Mouse (Mus musculus): Measurements from ENCODE around the gene Olfr1402. TPM values are rescaled to one million over a fixed set of nuclear protein-coding genes. Genes with fewer than 3 reads are reported as not detected.
A peak's percentile ranks its signal among the peaks of the same experiment; 100 is the strongest.

The Olfr1402 gene
- total RNA-seq (2021) = not detected in 2 replicates
- long read RNA-seq = 0 reads

DNA sequence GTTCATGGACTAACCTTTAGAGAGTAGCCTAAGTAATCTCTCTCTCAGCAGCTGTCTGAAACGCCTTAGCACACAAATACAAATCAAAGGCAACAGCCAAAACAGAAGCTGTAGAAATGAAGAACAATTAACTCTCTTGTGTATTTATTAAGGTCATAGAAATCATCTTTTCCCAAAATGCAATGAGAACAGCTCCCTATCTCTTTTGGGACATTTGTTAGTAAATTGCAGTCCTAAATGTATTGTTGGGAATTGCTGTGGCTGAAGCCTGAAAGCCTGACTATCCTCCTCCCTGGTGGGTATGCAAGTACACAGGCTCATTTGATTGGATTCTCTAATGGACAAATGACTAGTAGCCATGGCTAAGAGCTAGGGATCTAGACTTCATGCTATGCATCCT lies at the start of gene Olfr1402:
Gene Olfr1402, minus strand, starts transcription at position 101 of the 400 bp plus-strand sequence.
- DNase-seq = no peak

DNA sequence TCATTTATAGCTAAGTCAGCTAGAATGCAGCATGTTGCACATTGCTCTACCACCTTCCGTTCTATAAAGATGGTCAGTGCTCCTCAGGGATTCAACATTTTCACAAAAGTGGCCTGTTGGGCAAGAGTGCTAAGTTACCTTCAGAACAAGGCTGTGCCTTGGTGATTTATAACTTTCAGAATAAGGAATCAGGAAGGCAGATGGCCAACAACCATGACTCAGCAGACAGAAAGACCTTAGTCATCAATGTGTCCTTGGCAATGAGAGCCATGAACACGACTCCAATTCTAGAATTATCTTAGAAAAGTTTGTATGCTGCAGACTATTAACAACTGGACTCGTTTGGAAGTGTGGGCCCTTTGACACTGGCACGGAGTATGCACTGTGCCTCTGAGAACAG lies 33.5 kb upstream of the Olfr1402 start:
- DNase-seq = peak; percentile 66

DNA sequence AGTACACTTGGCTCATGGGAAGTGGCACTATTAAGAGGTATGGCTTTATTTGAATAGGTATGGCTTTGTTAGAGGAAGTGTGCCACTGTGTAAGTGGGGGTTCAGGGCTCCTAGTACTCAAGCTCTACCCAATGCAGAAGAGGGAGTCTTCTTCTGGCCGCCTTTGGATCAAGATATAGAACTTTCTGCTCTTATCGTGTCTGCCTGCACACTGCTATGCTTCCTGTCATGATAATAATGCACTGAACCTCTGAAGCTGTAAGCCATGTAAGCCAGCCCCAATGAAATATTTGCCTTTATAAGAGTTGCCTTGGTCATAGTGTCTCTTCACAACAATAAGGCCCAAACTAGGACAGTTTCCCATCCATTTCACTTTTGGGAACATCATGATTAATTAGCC lies 16.8 kb upstream of the Olfr1402 start:
- no peak for DNase-seq

DNA sequence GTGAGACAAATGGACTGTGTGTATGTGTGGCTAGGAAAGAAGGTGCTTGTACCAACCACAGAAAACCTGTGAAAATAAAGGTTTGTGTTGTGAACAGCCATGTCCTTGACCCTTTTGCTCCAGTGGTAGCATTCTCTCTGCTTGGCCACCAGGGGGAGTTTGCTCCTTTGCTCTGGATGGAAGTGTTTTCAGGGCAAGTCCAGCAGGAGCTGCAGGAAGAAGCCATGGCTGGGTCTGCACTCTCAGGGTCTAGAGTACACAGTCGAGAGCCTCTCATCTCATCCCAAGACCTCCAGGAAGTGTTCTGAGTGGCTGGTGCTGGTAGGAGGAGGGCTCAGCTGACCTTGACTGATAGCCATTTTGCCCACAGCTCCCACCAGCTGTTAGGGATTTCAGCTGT lies 27.5 kb downstream of the Olfr1402 start:
- DNase-seq = peak; percentile 24

DNA sequence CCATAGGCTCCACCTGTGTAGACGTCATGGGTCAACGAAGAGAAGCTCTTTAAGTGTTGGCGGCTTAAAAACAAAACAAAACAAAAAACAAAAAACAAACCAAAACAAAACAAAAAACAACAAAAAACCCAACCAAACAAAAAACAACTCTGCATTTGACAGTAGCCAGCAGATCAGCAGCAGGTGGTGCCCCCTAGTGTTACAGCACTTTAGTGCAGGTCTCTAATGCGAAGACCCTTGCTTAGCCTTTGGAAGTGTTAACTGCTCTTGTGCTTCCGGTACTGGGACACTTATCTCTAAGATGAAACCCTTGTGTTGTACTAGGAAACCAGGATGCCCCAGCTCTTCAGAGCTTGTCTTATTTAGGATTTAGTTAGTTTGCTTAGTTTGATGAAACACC lies 28.7 kb downstream of the Olfr1402 start:
- DNase-seq = no peak

DNA sequence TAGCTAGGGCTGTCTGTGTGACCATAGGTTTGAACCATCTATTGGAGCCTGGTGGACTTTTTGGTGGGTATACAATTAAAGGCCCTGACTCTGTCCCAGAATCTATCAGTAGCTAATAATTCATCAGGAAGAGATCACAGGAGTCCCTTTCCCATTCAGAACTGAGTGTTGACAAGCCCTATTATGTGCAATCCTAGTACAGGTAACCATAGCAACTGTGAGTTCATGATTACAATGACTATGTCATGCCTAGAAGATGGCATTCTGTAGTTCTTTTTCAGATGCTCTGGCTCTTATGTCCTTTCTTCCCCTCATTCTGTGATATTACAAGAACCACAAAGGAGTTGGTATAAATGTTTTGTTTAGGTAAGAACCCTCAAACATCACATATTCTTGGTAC lies 51.4 kb downstream of the Olfr1402 start:
- no peak for DNase-seq

DNA sequence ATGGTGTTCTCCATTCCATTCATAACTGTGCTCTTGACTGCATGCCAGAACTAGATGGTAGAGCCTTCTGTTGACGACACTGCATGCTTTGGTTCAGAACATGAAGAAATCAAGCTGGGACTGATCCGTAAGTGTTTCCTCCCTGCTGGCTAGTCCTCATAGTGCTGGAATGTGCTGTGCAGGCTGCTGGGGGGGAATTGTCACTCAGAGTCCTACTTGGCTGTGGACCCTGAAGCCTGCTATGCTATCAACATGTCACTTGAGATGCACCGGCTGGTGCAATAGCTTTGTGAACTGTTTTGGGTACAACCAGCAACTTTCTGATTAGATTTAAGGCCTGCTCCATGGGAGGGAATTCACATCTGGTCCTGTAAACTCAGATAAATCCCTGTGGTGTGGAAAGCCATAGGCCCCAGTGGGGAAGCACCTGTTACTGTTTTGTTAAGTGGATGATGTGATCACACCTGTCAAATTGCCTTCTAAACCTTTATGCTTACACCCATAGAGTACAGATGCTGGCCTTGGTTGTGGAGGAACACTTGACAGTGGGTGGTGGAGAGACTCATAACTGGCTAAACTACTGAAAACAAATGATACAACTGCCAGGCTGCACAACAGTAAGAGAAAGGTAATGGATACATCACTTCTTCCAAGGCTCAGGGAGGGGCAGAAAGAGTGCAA lies 58.3 kb downstream of the Olfr1402 start:
- DNase-seq = no peak

DNA sequence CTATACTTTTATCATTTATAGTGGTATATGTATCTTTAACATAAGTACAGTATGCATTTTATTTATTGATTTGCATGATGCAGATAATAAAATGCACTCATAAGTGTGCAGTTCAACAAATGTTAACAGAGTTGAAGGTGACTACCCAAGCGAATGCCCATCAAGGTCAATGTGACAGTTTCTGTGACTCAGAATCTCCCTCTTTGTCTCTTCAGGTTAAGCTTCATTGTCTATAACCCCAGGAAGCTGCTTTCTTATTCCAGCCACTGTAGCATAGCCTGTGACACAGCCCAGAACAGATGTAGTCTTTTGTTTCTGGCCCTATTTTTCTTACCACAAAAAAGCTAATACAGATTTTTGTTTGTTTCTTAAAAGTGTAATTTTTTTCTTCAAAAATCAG lies 63.4 kb downstream of the Olfr1402 start:
- DNase-seq = no peak

Other genes with a start within 250 kb of the Olfr1402 start
- gene Bcl9, start 124.1 kb downstream of the Olfr1402 start, total RNA-seq (2021) = 18.0 and 25.0 TPM in 2 replicates
- 13.9 and 20.1 TPM in 2 replicates for gene Chd1l, start 188.2 kb upstream of the Olfr1402 start, total RNA-seq (2021)
- 10.7 and 13.1 TPM in 2 replicates for gene Fmo5, start 206.8 kb upstream of the Olfr1402 start, total RNA-seq (2021)
- gene Prkab2, start 236.2 kb upstream of the Olfr1402 start, total RNA-seq (2021) = 9.6 and 11.6 TPM in 2 replicates

Measured in adrenal gland, postnatal 25 days (tissue).